Mouse (Mus musculus) kidney, postnatal 36 days (tissue): ENCODE data around the gene Olfr789.

Experiments
- DNase-seq, 2 experiments: peaks; one replicate each; pipeline ENCODE4 v3.0.0; 2021 to 2022; ENCODE audit warnings: mixed read lengths in 2 of 2

Gene Olfr789

GRCm38 (mm10) chr10:129484452-129484851 lies at the start of gene Olfr789:
TSS of gene Olfr789 (plus strand) at chr10:129484752.
- DNase-seq = no peak

- no peak for DNase-seq
These were observed 23.0 kb upstream of the Olfr789 start, which contains the start of gene Olfr787 for GRCm38 (mm10) chr10:129461562-129461961. TSS of gene Olfr787 (plus strand) at chr10:129461862.

DNA sequence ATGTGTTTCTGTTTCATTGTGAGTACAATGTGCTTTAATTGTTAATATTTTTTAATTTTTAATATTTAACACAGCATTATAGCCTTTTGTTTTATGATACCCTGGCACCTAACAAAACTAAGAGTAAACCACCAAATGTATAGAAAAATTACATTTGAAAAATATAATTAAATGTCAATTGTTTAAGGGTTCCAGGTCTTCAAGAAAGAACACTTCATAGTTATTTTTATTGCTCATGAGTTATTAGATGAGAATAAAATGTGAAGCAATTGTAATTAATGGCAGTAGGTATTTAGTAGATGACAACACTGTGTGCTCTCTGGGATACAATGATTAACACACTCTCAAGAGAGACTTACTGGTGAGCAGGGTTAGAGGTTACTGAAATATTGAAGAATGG lies 13.9 kb upstream of the Olfr789 start, which contains the start of gene Olfr788:
Gene Olfr788 (plus strand): TSS at position 301 of the 400 bp plus-strand sequence.
- no peak for DNase-seq

DNA sequence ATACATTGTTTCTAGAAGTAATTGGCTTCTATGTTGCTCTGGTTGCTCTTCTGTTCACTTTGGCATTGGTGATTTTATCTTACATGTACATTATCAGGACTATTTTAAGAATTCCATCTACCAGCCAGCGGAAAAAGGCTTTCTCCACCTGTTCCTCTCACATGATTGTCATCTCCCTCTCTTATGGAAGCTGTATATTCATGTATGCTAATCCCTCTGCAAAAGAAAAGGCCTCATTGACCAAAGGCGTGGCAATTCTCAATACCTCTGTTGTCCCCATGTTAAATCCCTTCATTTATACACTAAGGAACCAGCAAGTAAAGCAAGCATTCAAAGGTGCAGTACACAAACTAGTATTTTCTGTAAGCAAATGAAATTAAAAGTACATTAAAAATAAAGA lies 11.3 kb upstream of the Olfr789 start:
- no peak for DNase-seq

- DNase-seq = no peak
These were observed 10.8 kb upstream of the Olfr789 start for GRCm38 (mm10) chr10:129473723-129474122.

DNA sequence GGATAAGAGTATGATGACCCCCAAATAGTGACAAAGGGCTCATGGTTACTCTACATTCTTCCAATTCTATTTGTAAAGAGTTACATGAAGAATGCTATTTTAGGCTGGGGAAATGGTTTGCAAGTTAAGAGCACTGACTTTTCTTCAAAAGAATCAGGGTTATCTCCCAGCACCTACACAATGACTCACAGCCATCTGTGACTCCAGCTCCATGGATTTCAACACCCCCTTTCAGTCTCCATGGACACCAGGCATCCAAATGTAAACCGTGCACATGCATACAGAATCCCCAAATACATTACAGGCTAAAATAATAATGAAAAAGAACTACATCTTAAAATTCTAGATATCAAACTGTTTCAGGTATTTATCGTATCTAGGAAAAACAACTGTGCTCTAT lies 5.5 kb downstream of the Olfr789 start:
- no peak for DNase-seq

- no peak for DNase-seq
These were observed 13.6 kb downstream of the Olfr789 start, which contains the start of gene Olfr790 for GRCm38 (mm10) chr10:129498192-129498591. TSS of gene Olfr790 (plus strand) at chr10:129498492.

DNA sequence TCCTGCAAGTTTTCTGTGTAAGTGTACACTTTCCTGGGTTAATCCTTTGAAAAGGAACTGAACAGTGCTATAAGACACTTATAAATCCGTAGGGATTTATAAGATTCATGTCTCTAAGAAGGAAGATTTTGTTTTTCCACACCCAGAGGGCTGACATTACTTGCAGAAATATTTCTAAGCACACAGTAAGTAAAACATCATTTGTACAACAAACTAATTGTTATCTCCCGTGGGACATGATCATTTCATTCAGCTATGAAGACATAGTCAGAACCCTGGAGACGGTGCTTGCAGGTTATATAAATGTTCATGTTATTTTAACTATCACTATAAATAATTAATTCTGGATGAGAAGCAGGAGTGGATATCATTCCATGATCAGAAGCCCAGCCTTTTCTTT lies 36.9 kb downstream of the Olfr789 start, which contains the start of gene Olfr791:
Gene Olfr791 (plus strand): TSS at position 301 of the 400 bp plus-strand sequence.
- no peak for DNase-seq

DNA sequence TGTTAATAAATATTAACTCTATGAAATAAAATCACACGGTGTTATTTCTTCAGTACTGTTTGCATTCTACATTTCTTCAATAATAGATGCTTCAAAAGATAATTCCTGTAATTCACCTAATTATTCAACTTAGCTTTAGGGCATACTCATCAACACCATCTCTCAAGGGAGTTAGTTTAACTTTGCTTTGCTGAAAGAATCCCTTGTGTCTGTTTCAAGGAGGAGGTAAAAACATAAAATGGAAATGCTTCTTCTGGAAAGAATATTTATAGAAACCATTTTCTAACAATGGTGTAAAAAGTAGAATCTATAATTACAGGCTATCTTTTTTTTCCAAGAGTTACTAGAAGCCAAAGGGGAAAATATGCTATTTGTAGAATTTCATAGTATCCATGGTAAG lies 54.3 kb downstream of the Olfr789 start, which contains the start of gene Olfr792:
Gene Olfr792 (plus strand): TSS at position 301 of the 400 bp plus-strand sequence.
- DNase-seq = no peak
